Comparison of ENCODE assay signal across 8 mouse cellular contexts in the genomic region with DNA sequence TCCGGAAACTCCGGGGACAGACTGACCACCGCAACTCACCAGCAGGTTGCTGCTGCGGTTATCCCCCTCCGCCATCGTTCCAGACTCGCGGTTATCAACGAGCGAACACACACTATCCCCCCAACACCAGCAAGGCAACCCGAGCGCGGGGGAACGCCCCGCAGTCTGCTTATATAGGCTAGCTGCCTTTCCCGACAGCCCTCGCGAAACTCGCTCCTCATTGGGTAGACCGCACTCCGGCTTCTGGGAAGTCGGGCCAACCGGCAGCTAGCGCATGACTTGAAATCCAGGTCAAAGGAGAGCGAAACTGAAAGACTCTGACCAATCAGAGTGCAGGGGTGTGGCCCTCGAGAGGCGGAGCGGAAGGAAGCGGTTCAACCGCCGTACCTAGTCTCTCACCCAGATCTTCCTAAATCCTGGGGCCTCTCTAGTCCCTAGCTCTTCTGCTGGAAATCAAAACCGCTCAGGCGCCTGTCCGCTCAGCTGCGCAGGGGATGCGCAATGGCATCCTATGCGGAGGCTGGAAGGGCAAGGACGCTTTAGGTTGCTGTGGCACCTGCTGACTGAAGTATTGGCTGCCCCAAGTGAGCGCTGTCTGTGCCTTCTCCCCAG. TPM values are rescaled to one million over a fixed set of nuclear protein-coding genes. Genes with fewer than 3 reads are reported as not detected.
DNase-seq lines count a peak whose midpoint lies in the region; ATAC-seq and TF ChIP-seq lines count a peak whose summit lies in the region.

A gene (minus strand): TSS at position 233 of the 612 bp plus-strand sequence.

- H3K9me3 ChIP-seq in megakaryocyte, embryonic 14.5 days = no peaks in the 10 kb centered on the region

- ATAC-seq in activated CD4-positive, CD25-positive, alpha-beta regulatory T cell, adult 4 months = peak; percentile 96

- TF ChIP-seq POLR2A in cortical plate, adult 2 months (IDR thresholded peaks at IDR 0.05; ENCODE audit: extremely low read depth, insufficient read depth, low read length) = peak; percentile 99

- H3K4me1 ChIP-seq in cortical plate, adult 2 months (ENCODE audit: control insufficient read depth, insufficient read depth, low read length) = 0 out of 2 replicates have a peak, but pooled peaks cover 2% of the 10 kb centered on the region
- H3K4me1 ChIP-seq in megakaryocyte, embryonic 14.5 days = peaks cover 30% of the 10 kb centered on the region

- no peaks in the 10 kb centered on the region for H3K27me3 ChIP-seq in megakaryocyte, embryonic 14.5 days (replicated peaks)

- peak within 1 kb of the TSS; percentile 20 for H3K27ac ChIP-seq in cortical plate, adult 2 months (ENCODE audit: insufficient read depth, low read length)

- TF ChIP-seq CTCF in cortical plate, adult 2 months (IDR thresholded peaks at IDR 0.05; ENCODE audit: extremely low read depth, insufficient read depth, low read length) = no peak

- H3K4me3 ChIP-seq in cortical plate, adult 2 months (ENCODE audit: insufficient read depth, low read length) = peak within 1 kb of the TSS; percentile 59
- H3K4me3 ChIP-seq in megakaryocyte, embryonic 14.5 days (replicated peaks) = peak within 1 kb of the TSS; percentile 98

- H3K36me3 ChIP-seq in megakaryocyte, embryonic 14.5 days (replicated peaks; ENCODE audit: low read length) = peaks cover 28% of the 10 kb centered on the region

- DNase-seq in gastrocnemius, adult 8-10 months (ENCODE audit: low spot score in 2 of 2) = peak; percentile 90 to 95
- peak; percentile 98 for DNase-seq in hindlimb bud, embryonic 11.5 days (ENCODE audit: extremely low spot score, low read depth, low spot score)
- peak; percentile 92 to 97 for DNase-seq in left cerebral cortex, adult 8-10 months (ENCODE audit: low spot score in 2 of 2)
- DNase-seq in right cerebral cortex, postnatal 10 days (ENCODE audit: low spot score in 2 of 2) = peak; percentile 98 to 99
- DNase-seq in urinary bladder, postnatal 25 days (ENCODE audit: low spot score) = peak; percentile 87

RNA-seq across cellular contexts. Expression of the gene that starts here (rescaled TPM):
- 100 to 1,000 TPM; 451 to 533 TPM for polyA plus RNA-seq in activated CD4-positive, CD25-positive, alpha-beta regulatory T cell, adult 4 months (2017; shearing (Covaris generic))
- polyA plus RNA-seq in cortical plate, adult 2 months (2012; rRNA removed) = 271 and 278 TPM in 2 replicates
- 10 to 100 TPM in 1 of 4 experiments, 1 to 10 TPM in 3; 7.1 to 10.1 (median 8.3) TPM for total RNA-seq in gastrocnemius, adult 8-10 months (2022)
- 100 to 1,000 TPM; 242 to 291 (median 261) TPM for total RNA-seq in left cerebral cortex, adult 8-10 months (2022)
- polyA plus RNA-seq in megakaryocyte, embryonic 14.5 days (2012; ENCODE audit: insufficient read depth, low replicate concordance) = 8.6 and 11.6 TPM in 2 replicates

Comparison
In these comparisons a context has a peak if more than half of its experiments do, and no peak if none do; other contexts are left out.
1. Peak in every context shown above with its lines: DNase-seq, ATAC-seq, H3K4me3 ChIP-seq and H3K27ac ChIP-seq.
2. RNA of the gene that starts here (total RNA-seq): 242 to 291 TPM in left cerebral cortex, adult 8-10 months; 7.1 to 10.1 TPM in gastrocnemius, adult 8-10 months; every median in the first group is over 10 times any median in the second.
3. RNA of the gene that starts here (polyA plus RNA-seq): 451 to 533 TPM in activated CD4-positive, CD25-positive, alpha-beta regulatory T cell, adult 4 months and 271 to 278 TPM in cortical plate, adult 2 months; 8.6 to 11.6 TPM in megakaryocyte, embryonic 14.5 days; every median in the first group is over 10 times any median in the second.